Mouse (Mus musculus) MEL-GATA-1-ER (cell line): ENCODE results near the gene Slc44a3.
"Not testable (repeated sequence)": the region's sequence is repeated elsewhere in the genome, so short reads cannot be mapped to it uniquely, and the experiment has no call there.

Experiments
- DNase-seq: peaks from one replicate; pipeline ENCODE4 v3.0.0-alpha.2; 2012; ENCODE audit warnings: low read depth; ENCODE audit errors: extremely low read depth

The Slc44a3 gene

GRCm38 (mm10) chr3:121552723-121553122 lies 20.5 kb upstream of the Slc44a3 start:
- no peak for DNase-seq

- DNase-seq, result peak; percentile 44
These were observed 18.2 kb upstream of the Slc44a3 start for GRCm38 (mm10) chr3:121550370-121550769.

- DNase-seq, result peak; percentile 33
These were observed 15.8 kb upstream of the Slc44a3 start for GRCm38 (mm10) chr3:121547851-121548624.

GRCm38 (mm10) chr3:121540621-121541020 lies 8.4 kb upstream of the Slc44a3 start:
- DNase-seq, result no peak

- DNase-seq, result no peak
These were observed 7.7 kb upstream of the Slc44a3 start for GRCm38 (mm10) chr3:121539871-121540431.

- DNase-seq, result not testable (repeated sequence)
These were observed 6.6 kb upstream of the Slc44a3 start for GRCm38 (mm10) chr3:121538847-121539246.

GRCm38 (mm10) chr3:121537996-121538395 lies 5.8 kb upstream of the Slc44a3 start:
- DNase-seq, result no peak

- DNase-seq, result no peak
These were observed 4.6 kb upstream of the Slc44a3 start for GRCm38 (mm10) chr3:121536803-121537202.

GRCm38 (mm10) chr3:121535813-121536504 lies 3.8 kb upstream of the Slc44a3 start:
- DNase-seq, result peak; percentile 33

- no peak for DNase-seq
These were observed 645 bp downstream of the Slc44a3 start for GRCm38 (mm10) chr3:121531370-121532148.

GRCm38 (mm10) chr3:121530546-121531258 lies 1.5 kb downstream of the Slc44a3 start:
- no peak for DNase-seq

GRCm38 (mm10) chr3:121526096-121527093 lies 5.8 kb downstream of the Slc44a3 start:
- peak; percentile 7 for DNase-seq

GRCm38 (mm10) chr3:121521633-121522125 lies 10.5 kb downstream of the Slc44a3 start:
- DNase-seq, result no peak

- DNase-seq, result no peak
These were observed 11.1 kb downstream of the Slc44a3 start for GRCm38 (mm10) chr3:121521123-121521522.

- no peak for DNase-seq
These were observed 15.2 kb downstream of the Slc44a3 start for GRCm38 (mm10) chr3:121517030-121517429.

- no peak for DNase-seq
These were observed 23.1 kb downstream of the Slc44a3 start for GRCm38 (mm10) chr3:121509141-121509540.

GRCm38 (mm10) chr3:121507678-121508077 lies 24.5 kb downstream of the Slc44a3 start:
- DNase-seq, result no peak

- no peak for DNase-seq
These were observed 25.4 kb downstream of the Slc44a3 start for GRCm38 (mm10) chr3:121506756-121507155.

GRCm38 (mm10) chr3:121506175-121506574 lies 26.0 kb downstream of the Slc44a3 start:
- DNase-seq, result no peak
